Mouse (Mus musculus) liver, adult 2 months (tissue): ENCODE results near the gene Treml4.

Experiments used
- CTCF ChIP-seq: fragments of 200-500 bp; IDR thresholded peaks from 2 replicates; pipeline ENCODE4 v1.5.1; 2011; ENCODE audit warnings: low read depth, low read length, control low read depth
- POLR2A ChIP-seq: fragments of 200-500 bp; IDR thresholded peaks from 2 replicates; pipeline ENCODE4 v1.6.1; 2011; ENCODE audit warnings: low read length, control low read depth; ENCODE audit not compliant: insufficient read depth; ENCODE audit errors: extremely low read depth

GRCm38 (mm10) chr17:48247221-48247928 lies 16.7 kb upstream of the Treml4 start, which contains the start of gene Trem3:
- TF ChIP-seq POLR2A: no peak
- TF ChIP-seq CTCF: no peak
